Mouse (Mus musculus) midbrain, postnatal 0 days (tissue): ENCODE data around the gene Gm10961. TPM values are rescaled to one million over a fixed set of nuclear protein-coding genes. Genes with fewer than 3 reads are reported as not detected.

Source experiments
- ATAC-seq: fragments of 200-750 bp; cut with Nextera tagmentation; 2 replicates; pipeline ENCODE4 v1.8.0; 2017; ENCODE audit warnings: moderate number of reproducible peaks, mild to moderate bottlenecking, moderate TSS enrichment, moderate library complexity; ENCODE audit not compliant: low FRiP score
- DNase-seq: peaks from one replicate; pipeline ENCODE4 v3.0.0-alpha.2; 2015; ENCODE audit warnings: low spot score
- H3K27ac ChIP-seq: fragments of 300-500 bp; sonication (generic); 2 replicates; pipeline ENCODE4 v1.5.1; 2014; ENCODE audit warnings: low read depth, mild to moderate bottlenecking, low read length, mixed read lengths
- H3K27me3 ChIP-seq: fragments of 300-500 bp; sonication (generic); 2 replicates; pipeline ENCODE4 v1.6.1; 2014; ENCODE audit warnings: low read length, control low read depth, mixed read lengths; ENCODE audit not compliant: insufficient read depth
- H3K36me3 ChIP-seq: fragments of 300-500 bp; sonication (generic); 2 replicates; pipeline ENCODE4 v1.6.1; 2014; ENCODE audit warnings: low read length, control low read depth, mixed read lengths; ENCODE audit not compliant: insufficient read depth
- H3K4me1 ChIP-seq: fragments of 300-500 bp; sonication (generic); 2 replicates; pipeline ENCODE4 v1.6.1; 2014; ENCODE audit warnings: mild to moderate bottlenecking, control low read depth, antibody characterized with exemption, low read length, mixed read lengths; ENCODE audit not compliant: insufficient read depth
- H3K4me2 ChIP-seq: fragments of 300-500 bp; sonication (generic); 2 replicates; pipeline ENCODE4 v1.6.1; 2014; ENCODE audit warnings: low read depth, mild to moderate bottlenecking, low read length, mixed read lengths; ENCODE audit not compliant: poor library complexity, severe bottlenecking
- H3K4me3 ChIP-seq: fragments of 300-500 bp; sonication (generic); 2 replicates; pipeline ENCODE4 v1.5.1; 2014; ENCODE audit warnings: low read depth, mild to moderate bottlenecking, low read length, moderate library complexity
- H3K9ac ChIP-seq: fragments of 300-500 bp; sonication (generic); replicated peaks from 2 replicates; pipeline ENCODE4 v1.6.1; 2014; ENCODE audit warnings: mild to moderate bottlenecking, low read length, moderate library complexity, mixed read lengths; ENCODE audit not compliant: poor library complexity, severe bottlenecking
- H3K9me3 ChIP-seq: fragments of 300-500 bp; sonication (generic); 2 replicates; pipeline ENCODE4 v1.6.1; 2016; ENCODE audit warnings: low read length, control low read depth
- CTCF ChIP-seq: IDR thresholded peaks from 2 replicates; pipeline ENCODE4 v1.5.1; 2016; ENCODE audit warnings: antibody characterized with exemption, mild to moderate bottlenecking
- WGBS: fragments of 180-500 bp; shearing (Covaris S2); extraction: QIAGEN DNeasy Blood & Tissue Kit; methylation state at CpG from one replicate; pipeline ENCODE4 v1.1.7; 2014; 5-methylcytosine and 5-hydroxymethylcytosine counted together
- polyA plus RNA-seq: library from polyadenylated mRNA; unstranded; fragments of >200 nt; fragmentation: Nextera tagmentation; extraction: Ambion mirVana; gene quantifications from 2 replicates; pipeline ENCODE4 v1.2.1, GENCODE M21; 2015
- total RNA-seq: library from RNA; depleted of rRNA; stranded (reverse); fragments of >200 nt; gene quantifications from 2 replicates; pipeline ENCODE4 v1.2.3, GENCODE M21; 2014; rRNA removed

The Gm10961 gene
- total and polyA plus RNA-seq, 2 experiments from 2014 or later = not detected

GRCm38 (mm10) chr3:107670500-107670899 is 39.4 kb downstream of the Gm10961 start:
- no peaks in the 10 kb centered on the region for H3K4me1 ChIP-seq
- peaks cover 79% of the 10 kb centered on the region for H3K36me3 ChIP-seq
- WGBS = 92% methylated on average over 4 of the region's 4 CpGs
- no peak overlapping the region for H3K9ac ChIP-seq
- H3K27me3 ChIP-seq = no peaks in the 10 kb centered on the region
- no peaks in the 10 kb centered on the region for H3K9me3 ChIP-seq
- no peak for ATAC-seq
- H3K4me2 ChIP-seq = no peak overlapping the region
- no peak overlapping the region for H3K27ac ChIP-seq
- TF ChIP-seq CTCF = no peak
- H3K4me3 ChIP-seq = no peak overlapping the region
- no peak for DNase-seq

GRCm38 (mm10) chr3:107671509-107671908 is 40.4 kb downstream of the Gm10961 start:
- Histone ChIP-seq H3K27ac (no peak overlapping the region), H3K27me3 (no peaks in the 10 kb centered on the region), H3K4me3 (no peak overlapping the region), H3K4me2 (no peak overlapping the region), H3K9me3 (no peaks in the 10 kb centered on the region), H3K4me1 (no peaks in the 10 kb centered on the region), H3K36me3 (peaks cover 72% of the 10 kb centered on the region), H3K9ac (no peak overlapping the region)
- no peak for DNase-seq
- no peak for ATAC-seq
- 95% methylated on average over 2 of the region's 2 CpGs for WGBS
- no peak for TF ChIP-seq CTCF

- Histone ChIP-seq H3K4me1 (peaks cover 6% of the 10 kb centered on the region; the same call in 1 of the 2 replicates), H3K4me2 (no peak overlapping the region), H3K9me3 (no peaks in the 10 kb centered on the region), H3K9ac (no peak overlapping the region), H3K27me3 (no peaks in the 10 kb centered on the region), H3K4me3 (no peak overlapping the region), H3K27ac (0 out of 2 replicates have a peak overlapping the region, but pooled peaks have one; percentile 26), H3K36me3 (0 out of 2 replicates have a peak, but pooled peaks cover under 1% of the 10 kb centered on the region)
- ATAC-seq (no peak), DNase-seq (peak; percentile 72)
- WGBS = 31% methylated on average over 7 of the region's 7 CpGs
- TF ChIP-seq CTCF = no peak
These were observed 49.9 kb downstream of the Gm10961 start for GRCm38 (mm10) chr3:107680790-107681576.

Other genes starting within 250 kb of the Gm10961 start
- gene Kcnc4, start 171.8 kb upstream of the Gm10961 start, total RNA-seq = 41.3 and 46.8 TPM in 2 replicates
- gene Kcnc4, start 171.8 kb upstream of the Gm10961 start, polyA plus RNA-seq = 16.0 and 17.2 TPM in 2 replicates
- gene Slc6a17, start 113.3 kb upstream of the Gm10961 start, total RNA-seq = 52.0 and 60.0 TPM in 2 replicates
- gene Slc6a17, start 113.3 kb upstream of the Gm10961 start, polyA plus RNA-seq = 17.5 and 22.2 TPM in 2 replicates
- not detected in 2 replicates for gene Ubl4b, start 76.2 kb upstream of the Gm10961 start, total RNA-seq
- gene Ubl4b, start 76.2 kb upstream of the Gm10961 start, polyA plus RNA-seq = not detected in 2 replicates
- gene Alx3, start 36.3 kb upstream of the Gm10961 start, total RNA-seq = 0.60 and 3.0 TPM in 2 replicates
- 0.63 and 1.3 TPM in 2 replicates for gene Alx3, start 36.3 kb upstream of the Gm10961 start, polyA plus RNA-seq
- gene Strip1, start 372 bp downstream of the Gm10961 start, total RNA-seq = 131 and 142 TPM in 2 replicates
- gene Strip1, start 372 bp downstream of the Gm10961 start, polyA plus RNA-seq = 120 and 122 TPM in 2 replicates
- gene Ahcyl1, start 65.2 kb downstream of the Gm10961 start, total RNA-seq = 65.9 and 76.0 TPM in 2 replicates
- 109 and 111 TPM in 2 replicates for gene Ahcyl1, start 65.2 kb downstream of the Gm10961 start, polyA plus RNA-seq
- 10.6 and 12.3 TPM in 2 replicates for gene Csf1, start 129.1 kb downstream of the Gm10961 start, total RNA-seq
- gene Csf1, start 129.1 kb downstream of the Gm10961 start, polyA plus RNA-seq = 8.1 and 10.9 TPM in 2 replicates
- gene Eps8l3, start 245.9 kb downstream of the Gm10961 start, total RNA-seq = not detected in 2 replicates
- not detected in 2 replicates for gene Eps8l3, start 245.9 kb downstream of the Gm10961 start, polyA plus RNA-seq